Mouse (Mus musculus) heart, postnatal 0 days (tissue): Measurements from ENCODE around the gene Zfpm1. TPM values are rescaled to one million over a fixed set of nuclear protein-coding genes. Genes with fewer than 3 reads are reported as not detected.

Experiments
- ATAC-seq: fragments of 200-750 bp; cut with Nextera tagmentation; 2 replicates; pipeline ENCODE4 v1.8.0; 2017; ENCODE audit warnings: low read depth, moderate number of reproducible peaks, moderate library complexity; ENCODE audit not compliant: insufficient read depth
- DNase-seq: peaks from one replicate; pipeline ENCODE4 v3.0.0-alpha.2; 2016; ENCODE audit warnings: low spot score
- H3K27ac ChIP-seq: fragments of 300-500 bp; sonication (generic); 2 replicates; pipeline ENCODE4 v1.5.1; 2014; ENCODE audit warnings: low read depth, mild to moderate bottlenecking
- H3K27me3 ChIP-seq: fragments of 300-500 bp; sonication (generic); 2 replicates; pipeline ENCODE4 v1.6.1; 2014; ENCODE audit warnings: low read length, mixed read lengths; ENCODE audit not compliant: control insufficient read depth, insufficient read depth
- H3K36me3 ChIP-seq: fragments of 300-500 bp; sonication (generic); replicated peaks from 2 replicates; pipeline ENCODE4 v1.6.1; 2014; ENCODE audit warnings: low read length, mixed read lengths; ENCODE audit not compliant: control insufficient read depth, insufficient read depth
- H3K4me1 ChIP-seq: fragments of 300-500 bp; sonication (generic); 2 replicates; pipeline ENCODE4 v1.6.1; 2014; ENCODE audit warnings: antibody characterized with exemption; ENCODE audit not compliant: control insufficient read depth, insufficient read depth
- H3K4me2 ChIP-seq: fragments of 300-500 bp; sonication (generic); 2 replicates; pipeline ENCODE4 v1.6.1; 2014; ENCODE audit warnings: low read depth, mild to moderate bottlenecking, low read length, moderate library complexity
- H3K4me3 ChIP-seq: fragments of 300-500 bp; sonication (generic); 2 replicates; pipeline ENCODE4 v1.5.1; 2014; ENCODE audit warnings: low read depth, low read length
- H3K9ac ChIP-seq: fragments of 300-500 bp; sonication (generic); replicated peaks from 2 replicates; pipeline ENCODE4 v1.6.1; 2014; ENCODE audit warnings: low read depth, low read length, mixed read lengths
- H3K9me3 ChIP-seq: fragments of 300-500 bp; sonication (generic); replicated peaks from 2 replicates; pipeline ENCODE4 v1.6.1; 2016; ENCODE audit warnings: low read length; ENCODE audit not compliant: control insufficient read depth
- CTCF ChIP-seq: IDR thresholded peaks from 2 replicates; pipeline ENCODE4 v1.5.1; 2016; ENCODE audit warnings: antibody characterized with exemption, control low read depth, low read depth
- EP300 ChIP-seq: IDR thresholded peaks from 2 replicates; pipeline ENCODE4 v1.6.1; 2016; ENCODE audit warnings: antibody characterized with exemption, low read depth
- WGBS: fragments of 180-500 bp; shearing (Covaris S2); extraction: QIAGEN DNeasy Blood & Tissue Kit; methylation state at CpG from one replicate; pipeline ENCODE4 v1.1.7; 2014; 5-methylcytosine and 5-hydroxymethylcytosine counted together
- polyA plus RNA-seq: library from polyadenylated mRNA; unstranded; fragments of >200 nt; fragmentation: Nextera tagmentation; extraction: Ambion mirVana; gene quantifications from 2 replicates; pipeline ENCODE4 v1.2.1, GENCODE M21; 2015
- total RNA-seq: library from RNA; depleted of rRNA; stranded (reverse); fragments of >200 nt; gene quantifications from 2 replicates; pipeline ENCODE4 v1.2.3, GENCODE M21; 2014; ENCODE audit warnings: low replicate concordance

The Zfpm1 gene
- total and polyA plus RNA-seq, 2 experiments from 2014 or later = 2.3 to 28.4 TPM

DNA sequence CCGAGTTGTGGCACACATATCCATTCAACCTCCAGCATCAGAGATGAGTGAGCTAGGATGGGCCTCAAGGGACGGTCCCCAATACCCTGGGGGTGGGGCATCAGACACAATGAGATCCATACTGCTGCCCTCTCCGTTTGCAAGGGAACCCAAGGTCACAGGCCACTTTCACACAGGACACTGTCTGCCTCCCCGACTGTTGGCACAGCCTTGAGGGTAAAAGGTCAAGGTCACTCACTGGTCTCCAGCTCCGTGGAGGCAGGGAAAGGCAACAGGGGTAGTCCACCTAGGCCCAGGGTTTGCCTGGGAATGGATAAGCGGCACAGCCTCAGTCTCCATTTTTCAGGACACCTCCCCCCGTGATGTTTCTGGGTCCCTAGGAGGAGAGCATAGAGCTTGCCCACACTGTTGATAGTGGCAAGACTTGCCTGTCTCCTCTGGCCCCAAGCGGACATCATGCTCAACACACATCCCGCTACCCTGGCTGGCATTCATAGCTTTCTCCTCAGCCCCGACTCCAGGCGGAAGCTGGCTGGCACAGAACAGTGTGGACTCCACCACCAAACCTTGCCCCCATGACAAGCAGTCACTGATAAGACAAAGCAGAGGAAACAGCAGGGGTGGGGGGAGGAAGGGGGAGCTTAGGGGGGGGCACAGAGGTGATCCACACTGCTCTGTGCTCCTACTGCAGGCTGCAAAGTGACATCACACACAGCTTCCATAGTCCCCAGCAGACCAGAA lies 7.1 kb upstream of the Zfpm1 start:
- Histone ChIP-seq H3K4me2 (no peak overlapping the region), H3K4me1 (0 out of 2 replicates have a peak, but pooled peaks cover 4% of the 10 kb centered on the region), H3K9me3 (no peaks in the 10 kb centered on the region), H3K27me3 (peaks cover 4% of the 10 kb centered on the region), H3K27ac (no peak overlapping the region), H3K36me3 (no peaks in the 10 kb centered on the region), H3K9ac (no peak overlapping the region), H3K4me3 (no peak overlapping the region)
- ATAC-seq (0 out of 2 replicates have a peak, but pooled peaks have one; percentile 15), DNase-seq (no peak)
- 52% methylated on average over 11 of the region's 11 CpGs for WGBS
- TF ChIP-seq CTCF (no peak), EP300 (no peak)

DNA sequence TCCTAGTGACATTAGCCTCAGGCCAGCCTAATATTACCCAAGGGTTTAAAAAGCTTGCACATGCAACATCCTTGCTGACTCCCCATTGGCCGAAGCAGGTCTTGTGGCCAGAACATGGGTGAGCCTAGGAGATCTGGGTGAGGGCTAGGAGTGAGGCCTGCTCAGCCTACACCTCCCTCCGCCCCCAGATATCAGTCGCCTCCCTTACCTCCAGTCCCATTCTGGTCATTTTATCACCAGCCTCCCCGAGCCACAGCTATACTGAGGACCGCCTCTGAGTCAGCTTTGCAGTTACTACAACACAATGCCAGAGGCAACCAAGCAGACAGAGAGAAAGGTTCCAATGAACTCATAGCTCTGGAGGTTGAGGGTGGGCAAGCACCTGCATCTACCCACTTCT lies 5.6 kb upstream of the Zfpm1 start:
- H3K9me3 ChIP-seq = no peaks in the 10 kb centered on the region
- DNase-seq (no peak), ATAC-seq (no peak)
- no peak overlapping the region for H3K9ac ChIP-seq
- H3K4me1 ChIP-seq = peaks cover 11% of the 10 kb centered on the region; the same call in 1 of the 2 replicates
- H3K36me3 ChIP-seq = no peaks in the 10 kb centered on the region
- no peak overlapping the region for H3K4me2 ChIP-seq
- no peak overlapping the region for H3K27ac ChIP-seq
- TF ChIP-seq EP300 (no peak), CTCF (no peak)
- H3K4me3 ChIP-seq = no peak overlapping the region
- 93% methylated on average over 5 of the region's 5 CpGs for WGBS
- no peaks in the 10 kb centered on the region for H3K27me3 ChIP-seq

DNA sequence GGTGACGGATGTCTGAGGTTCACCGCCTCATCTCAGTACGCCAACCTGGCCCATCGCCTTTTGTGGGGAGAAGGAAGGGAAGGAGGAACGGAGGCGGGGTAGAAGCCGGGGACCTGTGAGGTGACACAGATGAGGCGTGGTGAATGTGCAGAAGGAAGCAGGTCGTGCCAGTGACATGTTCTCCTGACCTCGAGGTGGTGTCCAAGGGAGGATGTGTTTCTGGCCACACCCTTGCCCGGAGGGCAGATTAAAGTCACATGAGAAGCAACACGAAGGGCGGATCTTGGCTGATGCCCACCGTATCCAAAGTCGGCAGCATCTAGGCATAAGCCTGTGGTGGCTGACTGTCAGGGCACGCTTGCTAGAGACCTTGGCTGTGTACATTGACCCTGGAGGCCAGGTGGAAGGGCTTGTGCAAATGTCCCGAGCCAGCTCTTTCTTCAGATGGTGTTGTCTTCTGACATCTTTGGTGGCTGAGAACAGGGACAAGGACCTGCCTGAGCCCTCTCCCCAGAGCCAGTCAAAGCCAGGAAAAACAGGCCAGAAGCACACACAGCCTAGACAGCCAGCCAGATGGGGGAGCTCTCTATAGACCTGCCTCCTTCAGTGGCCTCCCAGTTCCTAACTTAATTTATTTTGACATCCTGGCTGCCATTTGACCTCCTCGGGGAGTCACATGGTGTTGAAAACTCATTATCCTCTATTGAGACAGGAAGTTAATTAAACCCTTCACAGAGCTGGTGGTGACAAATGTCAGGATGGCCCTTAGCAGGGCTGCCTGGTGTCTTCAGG lies 4.5 kb upstream of the Zfpm1 start:
- H3K9me3 ChIP-seq = no peaks in the 10 kb centered on the region
- DNase-seq = no peak
- H3K4me1 ChIP-seq = peaks cover 11% of the 10 kb centered on the region; the same call in 1 of the 2 replicates
- H3K9ac ChIP-seq = no peak overlapping the region
- H3K27me3 ChIP-seq = no peaks in the 10 kb centered on the region
- ATAC-seq = no peak
- H3K4me2 ChIP-seq = no peak overlapping the region
- H3K36me3 ChIP-seq = no peaks in the 10 kb centered on the region
- no peak for TF ChIP-seq EP300
- TF ChIP-seq CTCF = peak; percentile 25; the same call in 1 of the 2 replicates
- H3K4me3 ChIP-seq = no peak overlapping the region
- WGBS = 75% methylated on average over 18 of the region's 18 CpGs
- no peak overlapping the region for H3K27ac ChIP-seq

DNA sequence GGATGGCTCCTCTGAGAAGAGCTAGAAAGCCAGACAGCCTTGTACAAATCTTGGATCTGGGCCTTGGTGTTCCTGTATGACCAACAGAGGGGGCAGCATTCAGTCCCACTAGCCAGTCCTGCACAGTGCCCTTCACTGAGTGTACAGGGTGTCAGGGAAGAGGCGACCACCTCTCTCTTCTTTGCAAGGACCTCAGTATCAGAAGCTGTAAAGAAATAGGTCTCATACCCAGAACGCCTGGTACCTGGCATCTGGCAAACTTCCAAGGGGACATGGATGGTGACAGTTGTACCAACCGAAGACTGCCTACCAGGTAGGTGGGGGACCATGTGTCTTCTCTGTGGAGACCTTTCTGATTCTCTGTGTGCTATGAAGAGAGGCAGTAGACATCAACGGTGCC lies 1.8 kb upstream of the Zfpm1 start:
- Histone ChIP-seq H3K4me3 (no peak overlapping the region), H3K27ac (no peak overlapping the region), H3K9ac (no peak overlapping the region), H3K27me3 (no peaks in the 10 kb centered on the region), H3K9me3 (no peaks in the 10 kb centered on the region), H3K36me3 (no peaks in the 10 kb centered on the region), H3K4me1 (peaks cover 20% of the 10 kb centered on the region), H3K4me2 (no peak overlapping the region)
- TF ChIP-seq EP300 (no peak), CTCF (peak; percentile 44)
- no peak for DNase-seq
- 59% methylated on average over 4 of the region's 4 CpGs for WGBS
- no peak for ATAC-seq

DNA sequence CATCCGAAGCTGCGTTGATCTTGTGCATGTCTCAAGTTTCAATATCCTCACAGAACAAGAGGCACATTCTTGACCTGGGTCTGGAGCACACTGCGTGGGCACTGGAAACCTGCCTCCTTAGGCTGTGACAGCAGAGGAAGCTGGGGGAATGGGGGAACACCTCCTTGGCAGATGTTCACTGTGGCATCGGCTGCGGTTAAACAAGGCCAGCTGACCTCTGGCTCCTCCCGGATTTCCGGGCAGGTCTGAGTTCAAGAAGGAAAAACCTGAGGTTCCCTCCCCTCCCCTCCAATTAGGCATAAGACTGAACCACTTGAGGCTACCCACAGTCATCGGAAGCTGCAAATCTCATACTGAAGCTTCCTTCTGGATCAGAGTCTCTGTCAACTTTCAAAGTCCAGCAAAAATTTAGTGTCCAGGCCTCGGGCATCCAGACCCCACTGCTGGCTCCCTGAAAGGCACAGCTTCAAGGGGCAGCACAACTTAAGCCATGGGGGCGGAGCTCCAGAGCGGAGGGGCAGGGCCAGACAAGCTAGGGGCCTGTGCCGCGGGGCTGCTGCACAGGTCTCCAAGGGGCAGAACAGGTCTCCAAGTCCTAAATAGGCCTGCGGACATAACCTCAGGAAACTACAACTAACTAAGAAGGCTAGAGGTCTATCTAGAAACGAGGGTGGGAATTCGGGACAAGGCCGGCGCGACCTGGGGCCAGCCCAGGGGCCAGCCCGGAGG lies 1.2 kb upstream of the Zfpm1 start:
- peak overlapping the region; percentile 83 for H3K4me2 ChIP-seq
- H3K27me3 ChIP-seq = no peaks in the 10 kb centered on the region
- WGBS = 18% methylated on average over 20 of the region's 20 CpGs
- TF ChIP-seq CTCF = no peak
- TF ChIP-seq EP300 = no peak
- H3K36me3 ChIP-seq = no peaks in the 10 kb centered on the region
- peaks cover 19% of the 10 kb centered on the region for H3K4me1 ChIP-seq
- DNase-seq (no peak), ATAC-seq (peak; percentile 0; the same call in 1 of the 2 replicates)
- H3K27ac ChIP-seq = peak overlapping the region; percentile 61
- H3K9ac ChIP-seq = no peak overlapping the region
- H3K9me3 ChIP-seq = no peaks in the 10 kb centered on the region
- peak overlapping the region; percentile 68 for H3K4me3 ChIP-seq
